Mouse (Mus musculus): ENCODE data around the gene Trmt13. TPM values are rescaled to one million over a fixed set of nuclear protein-coding genes. Genes with fewer than 3 reads are reported as not detected.
"Not testable (repeated sequence)": the region's sequence is repeated elsewhere in the genome, so short reads cannot be mapped to it uniquely, and the experiment has no call there.

Trmt13 gene
- total RNA-seq, 1 experiment from 2014 or later, result 51.1 TPM

DNA sequence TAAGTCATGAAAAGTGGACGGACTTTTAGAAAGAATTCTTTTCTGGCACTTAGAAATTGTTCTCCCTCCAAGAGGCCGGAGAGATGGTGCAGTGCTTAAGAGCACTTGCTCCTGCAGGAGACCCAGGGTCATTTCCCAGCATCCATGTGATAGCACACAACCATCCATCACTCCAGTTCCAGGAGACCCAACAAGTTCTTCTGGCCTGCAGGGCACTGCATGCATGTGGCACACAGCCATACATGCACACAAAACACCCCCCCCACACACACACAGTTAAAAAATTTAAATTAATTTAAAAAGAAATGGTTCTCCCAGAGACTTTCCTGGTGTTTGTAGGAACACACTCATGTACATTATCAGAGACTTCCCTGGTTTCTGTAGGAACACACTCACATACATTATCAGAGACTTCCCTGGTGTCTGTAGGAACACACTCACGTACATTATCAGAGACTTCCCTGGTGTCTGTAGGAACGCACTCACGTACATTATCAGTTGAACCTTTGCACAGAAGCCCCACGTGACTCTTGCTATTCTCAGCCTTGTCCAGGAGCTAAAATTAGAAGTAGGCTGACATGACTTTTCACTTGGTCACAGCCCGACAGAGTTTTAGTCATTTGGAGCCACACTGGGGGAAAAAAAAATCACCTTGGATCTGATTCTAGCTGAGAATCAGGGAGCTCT is 51.8 kb downstream of the Trmt13 start, which contains the start of gene Lrrc39:
Gene Lrrc39 (plus strand): TSS at position 566 of the 687 bp plus-strand sequence.
- ATAC-seq (replicated peaks; ENCODE audit: low read depth, poor library complexity, severe bottlenecking), result peak; percentile 91

DNA sequence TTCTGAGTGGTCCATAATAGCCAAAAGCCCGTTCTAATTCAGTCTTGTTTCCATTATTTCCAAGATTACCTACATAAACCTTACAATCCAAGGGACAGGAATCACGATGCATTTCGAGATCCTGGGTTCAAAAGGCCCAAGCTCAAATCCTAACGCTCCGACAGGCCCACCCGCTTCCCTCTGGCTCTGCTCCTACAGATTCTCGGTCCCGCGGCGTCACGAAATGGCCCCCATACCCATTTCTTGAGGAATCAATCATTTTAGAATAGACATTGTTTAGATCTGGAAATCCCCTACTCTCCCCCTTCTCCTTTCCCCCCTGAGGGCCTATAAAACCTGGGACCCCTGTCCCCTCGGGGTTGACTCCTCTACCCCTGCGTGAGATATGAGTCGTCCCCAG is 53.1 kb downstream of the Trmt13 start:
- not testable (repeated sequence) for ATAC-seq (replicated peaks; ENCODE audit: low read depth, poor library complexity, severe bottlenecking)

DNA sequence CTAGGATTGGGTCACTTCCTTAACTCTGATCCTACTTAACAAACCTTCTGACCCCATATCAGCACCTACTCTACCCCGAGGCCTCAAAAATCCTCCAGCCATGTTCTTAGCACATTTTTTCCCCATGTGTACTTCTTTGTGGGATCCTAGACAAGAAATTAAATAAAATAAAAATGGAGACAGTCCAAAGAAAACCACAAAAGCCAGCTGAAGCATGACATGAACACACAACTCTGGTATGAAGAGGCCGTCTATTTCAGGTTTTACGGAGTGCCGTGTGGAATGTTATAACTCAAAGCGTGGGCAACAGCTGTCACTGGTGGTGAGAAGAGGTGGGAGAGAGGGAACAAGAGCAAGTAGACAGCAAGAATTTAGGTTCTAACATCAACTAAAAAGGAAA is 63.0 kb downstream of the Trmt13 start:
- ATAC-seq (replicated peaks; ENCODE audit: low read depth, poor library complexity, severe bottlenecking), result no peak

DNA sequence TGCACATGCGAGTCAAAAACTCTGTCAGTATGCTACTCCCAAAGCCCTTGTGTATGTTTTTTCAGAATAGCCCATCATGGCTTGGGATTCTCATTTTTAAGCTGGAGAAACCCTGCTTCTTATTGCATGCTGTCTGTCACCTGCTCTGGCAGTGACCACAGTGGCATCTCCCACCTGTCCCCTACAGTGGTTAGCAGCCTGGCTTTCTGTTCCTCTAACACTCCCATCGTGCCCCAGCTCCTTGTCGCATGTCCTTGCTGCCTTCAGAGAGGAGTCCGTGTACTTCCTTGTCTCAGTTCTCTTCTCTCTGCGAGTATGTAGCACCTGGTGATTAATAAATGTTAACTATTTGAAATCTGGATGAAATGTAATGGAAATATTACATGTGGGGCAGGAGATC is 67.0 kb downstream of the Trmt13 start:
- no peak for ATAC-seq (replicated peaks; ENCODE audit: low read depth, poor library complexity, severe bottlenecking)

DNA sequence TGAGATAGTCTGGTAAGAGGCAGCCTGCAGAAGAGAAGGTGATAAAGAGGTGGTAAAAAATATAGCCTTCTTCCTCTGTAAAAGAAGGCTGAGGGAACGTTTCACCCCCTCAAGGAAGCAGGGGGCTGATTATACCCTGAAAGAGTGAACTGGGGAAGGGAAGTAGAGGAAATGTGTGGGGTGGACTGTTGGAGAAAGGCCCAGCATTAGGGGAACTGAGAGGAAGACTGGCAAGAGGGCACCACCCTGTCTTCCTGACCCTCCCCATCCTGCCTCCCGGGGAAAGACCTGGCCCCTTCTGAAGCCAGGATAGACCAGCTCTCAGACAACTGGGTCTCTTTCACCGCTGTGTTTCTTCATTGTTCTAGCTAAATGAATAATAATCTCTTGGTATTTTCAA is 71.9 kb downstream of the Trmt13 start:
- peak; percentile 86 for ATAC-seq (replicated peaks; ENCODE audit: low read depth, poor library complexity, severe bottlenecking)

DNA sequence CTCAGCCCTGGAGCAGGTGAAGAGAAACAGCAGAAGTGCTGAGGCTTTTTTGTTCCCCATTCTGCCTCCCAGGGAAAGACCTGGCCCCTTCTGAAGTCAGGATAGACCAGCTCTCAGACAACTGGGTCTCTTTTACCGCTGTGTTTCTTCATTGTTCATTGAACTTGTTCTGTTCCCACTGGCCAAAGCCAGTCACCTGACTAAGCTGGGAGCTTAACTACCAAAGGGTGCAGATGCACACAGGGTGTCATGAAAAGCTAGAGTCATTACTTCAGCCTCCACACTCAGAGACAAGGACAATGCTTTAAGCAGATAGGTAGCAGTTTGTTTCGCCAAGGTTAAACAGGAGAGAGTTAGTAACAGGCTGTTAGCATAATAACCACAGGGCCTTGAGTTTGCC is 72.3 kb downstream of the Trmt13 start:
- ATAC-seq (replicated peaks; ENCODE audit: low read depth, poor library complexity, severe bottlenecking), result peak; percentile 36

DNA sequence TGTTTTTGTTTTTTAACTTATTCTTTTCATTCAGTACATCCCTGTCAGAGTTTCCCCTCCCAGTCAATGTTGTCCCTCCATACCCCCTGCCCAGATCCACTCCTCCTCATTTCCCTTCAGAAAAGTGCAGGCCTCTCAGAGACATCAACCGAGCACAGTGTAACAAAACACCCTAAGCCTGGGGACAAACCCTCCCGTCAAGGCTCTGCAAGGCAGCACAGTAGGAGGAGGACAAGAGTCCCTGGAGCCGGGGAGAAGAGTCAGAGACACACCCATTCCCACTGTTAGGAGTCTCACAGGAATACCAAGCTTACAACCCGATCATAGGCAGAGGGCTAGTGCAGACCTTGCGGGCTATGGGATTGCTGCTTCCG is 77.2 kb downstream of the Trmt13 start:
- ATAC-seq (replicated peaks; ENCODE audit: low read depth, poor library complexity, severe bottlenecking), result no peak

DNA sequence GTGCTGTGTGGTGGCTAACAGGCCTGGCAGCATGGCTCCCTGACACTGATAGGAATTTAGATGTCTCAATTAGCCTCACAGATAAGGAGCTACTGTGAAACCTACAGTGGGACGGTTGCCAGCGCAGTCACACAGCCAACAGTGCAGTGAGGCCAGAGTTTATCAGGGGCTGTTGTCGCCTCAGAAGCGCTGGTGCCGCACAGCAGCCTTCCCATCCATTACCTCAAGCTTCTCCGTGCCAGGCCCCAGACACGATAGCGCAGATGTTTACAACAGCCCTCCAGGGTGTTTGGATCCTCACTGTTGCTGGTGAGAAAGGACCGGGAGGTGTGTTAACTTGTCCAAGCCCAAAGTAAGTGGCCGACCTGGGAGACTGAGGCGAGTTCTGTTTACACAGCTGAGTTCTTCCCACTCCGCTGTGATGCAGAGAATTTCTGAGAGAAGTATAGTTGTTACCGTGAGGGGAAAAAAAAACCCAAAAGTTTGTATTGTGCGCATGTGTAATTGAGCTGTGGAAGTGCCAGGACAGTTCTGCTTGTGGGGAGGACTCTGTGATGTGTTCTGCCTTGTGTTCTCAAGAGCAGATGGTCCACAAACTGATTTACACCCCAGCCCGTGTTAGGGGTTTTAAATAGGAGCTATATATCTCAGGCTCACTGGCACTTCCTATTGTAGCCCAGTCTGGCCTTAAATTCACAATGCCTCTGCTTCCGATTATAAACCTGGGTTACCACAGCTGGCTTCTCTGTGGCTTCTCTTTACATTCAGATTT is 77.8 kb downstream of the Trmt13 start:
- ATAC-seq (replicated peaks; ENCODE audit: low read depth, poor library complexity, severe bottlenecking), result peak; percentile 86

Other genes with a start within 250 kb of the Trmt13 start
- 21.9 and 34.1 TPM in 2 replicates for gene Cdc14a, start 190.6 kb downstream of the Trmt13 start, total RNA-seq (2017)
- gene Rtca, start 106.4 kb downstream of the Trmt13 start, total RNA-seq (2017), result 37.9 and 38.4 TPM in 2 replicates
- gene Dbt, start 101.5 kb downstream of the Trmt13 start, total RNA-seq (2017), result 15.0 and 16.9 TPM in 2 replicates
- 0.27 and 0.53 TPM in 2 replicates for gene Lrrc39, start 51.6 kb downstream of the Trmt13 start, total RNA-seq (2017)
- 49.8 and 57.5 TPM in 2 replicates for gene Sass6, start 19.6 kb downstream of the Trmt13 start, total RNA-seq (2017)
- 84.3 and 91.0 TPM in 2 replicates for gene Mfsd14a, start 48.1 kb upstream of the Trmt13 start, total RNA-seq (2017)
- gene Gm43191, start 66.7 kb upstream of the Trmt13 start, total RNA-seq (2017), result not detected in 2 replicates
- 49.5 and 52.2 TPM in 2 replicates for gene Slc35a3, start 98.2 kb upstream of the Trmt13 start, total RNA-seq (2017)
- 7.5 and 10.9 TPM in 2 replicates for gene Agl, start 193.6 kb upstream of the Trmt13 start, total RNA-seq (2017)
- gene Frrs1, start 244.9 kb upstream of the Trmt13 start, total RNA-seq (2017), result 43.7 and 47.0 TPM in 2 replicates